9 mouse cellular contexts compared by ENCODE assay signal in the genomic region with DNA sequence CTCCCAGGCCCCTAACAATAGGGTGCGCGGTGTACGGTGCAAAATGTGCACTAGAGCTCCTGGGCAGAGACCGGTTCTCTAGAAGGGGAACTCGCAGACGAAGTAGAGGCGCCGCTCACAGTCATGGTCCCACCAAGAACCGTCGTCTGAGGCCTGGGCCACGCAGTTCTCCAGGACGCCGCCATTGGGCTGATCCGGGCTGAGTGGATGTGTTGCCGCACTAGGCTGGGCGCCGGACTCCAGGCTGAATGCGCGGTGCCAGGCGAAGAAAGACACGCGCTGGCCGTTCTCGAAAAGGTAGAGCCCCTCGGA. TPM values are rescaled to one million over a fixed set of nuclear protein-coding genes. Genes with fewer than 3 reads are reported as not detected.
DNase-seq lines count a peak whose midpoint lies in the region; ATAC-seq and TF ChIP-seq lines count a peak whose summit lies in the region.
"Had no signal": no experiment of that assay in that cellular context is flagged by ENCODE, and none has a peak within 500 bp of the region (broad histone marks: within the 10 kb centered on the region; RNA-seq: fewer than 3 reads in every experiment).

No protein-coding gene starts in this region.

- peak overlapping the region; percentile 70 for H3K4me3 ChIP-seq in heart, embryonic 13.5 days
- peak overlapping the region; percentile 87 for H3K4me3 ChIP-seq in G1E (ENCODE audit: low read depth, low read length)
- peak overlapping the region; percentile 53 for H3K4me3 ChIP-seq in hindbrain, embryonic 11.5 days (ENCODE audit: low read depth, low read length)

- peak overlapping the region; percentile 92 for H3K9ac ChIP-seq in heart, embryonic 13.5 days
- H3K9ac ChIP-seq in hindbrain, embryonic 11.5 days (ENCODE audit: low read depth, low read length): peak overlapping the region; percentile 86

- H3K4me2 ChIP-seq in heart, embryonic 13.5 days: peak overlapping the region; percentile 84
- peak overlapping the region; percentile 43 for H3K4me2 ChIP-seq in hindbrain, embryonic 11.5 days (replicated peaks; ENCODE audit: low read depth, low read length)

- H3K27me3 ChIP-seq in heart, embryonic 13.5 days (replicated peaks): peaks cover 53% of the 10 kb centered on the region
- H3K27me3 ChIP-seq in G1E (ENCODE audit: insufficient read depth, low read length): peaks cover 30% of the 10 kb centered on the region
- H3K27me3 ChIP-seq in hindbrain, embryonic 11.5 days (ENCODE audit: control insufficient read depth, insufficient read depth, low read length): no peaks in the 10 kb centered on the region; the same call in 1 of the 2 replicates

- ATAC-seq in heart, embryonic 13.5 days (ENCODE audit: extremely low read depth, insufficient number of reproducible peaks, low FRiP score, low TSS enrichment): no peak; the same call in none of the 2 replicates
- no peak for ATAC-seq in G1E (ENCODE audit: extremely low read depth, insufficient number of reproducible peaks, low FRiP score, poor library complexity, severe bottlenecking)
- peak; percentile 56 for ATAC-seq in hindbrain, embryonic 11.5 days (ENCODE audit: low FRiP score)
- ATAC-seq in megakaryocyte-erythroid progenitor cell, adult 5-6 weeks (replicated peaks; ENCODE audit: low FRiP score, low TSS enrichment, poor library complexity, severe bottlenecking): peak; percentile 4

- H3K4me1 ChIP-seq in heart, embryonic 13.5 days: peaks cover 14% of the 10 kb centered on the region
- peaks cover 27% of the 10 kb centered on the region for H3K4me1 ChIP-seq in G1E (ENCODE audit: insufficient read depth, low read depth, low read length)
- H3K4me1 ChIP-seq in hindbrain, embryonic 11.5 days (replicated peaks; ENCODE audit: control insufficient read depth, insufficient read depth, low read length): peaks cover 2% of the 10 kb centered on the region; the same call in 1 of the 2 replicates

- intact Hi-C loops in gastrocnemius, postnatal 14 days (cut with DNase I; ENCODE audit: low total_unique reads): no loop called here

- peak overlapping the region; percentile 83 for H3K27ac ChIP-seq in heart, embryonic 13.5 days (replicated peaks)
- H3K27ac ChIP-seq in hindbrain, embryonic 11.5 days (ENCODE audit: low read depth, low read length): peak overlapping the region; percentile 95

- no peaks in the 10 kb centered on the region for H3K9me3 ChIP-seq in heart, embryonic 13.5 days
- H3K9me3 ChIP-seq in G1E (replicated peaks): no peaks in the 10 kb centered on the region
- H3K9me3 ChIP-seq in hindbrain, embryonic 11.5 days (ENCODE audit: control insufficient read depth, low read length): no peaks in the 10 kb centered on the region

- no peaks in the 10 kb centered on the region for H3K36me3 ChIP-seq in heart, embryonic 13.5 days
- H3K36me3 ChIP-seq in G1E (replicated peaks): peaks cover 7% of the 10 kb centered on the region
- H3K36me3 ChIP-seq in hindbrain, embryonic 11.5 days (ENCODE audit: control insufficient read depth, insufficient read depth, low read length): no peaks in the 10 kb centered on the region

- no peak for TF ChIP-seq CTCF in G1E (IDR thresholded peaks at IDR 0.05; ENCODE audit: low read depth, low read length)

- DNase-seq in heart, adult 11 months: no peak
- DNase-seq in G1E (ENCODE audit: low spot score): peak; percentile 19
- DNase-seq in hindbrain, embryonic 11.5 days (ENCODE audit: low spot score): no peak
- no peak for DNase-seq in embryo, embryonic 10 days (ENCODE audit: low spot score)
- DNase-seq in gastrocnemius, postnatal 10 days: no peak
- no peak for DNase-seq in gastrocnemius, postnatal 14 days

- under 1% methylated on average over 25 of the region's 25 CpGs for WGBS in heart, embryonic 13.5 days
- WGBS in hindbrain, embryonic 11.5 days: 1% methylated on average over 25 of the region's 25 CpGs

RNA-seq across cellular contexts. Expression of a gene that starts 2.3 kb away (rescaled TPM):
- polyA plus RNA-seq in heart, embryonic 13.5 days (2015; fragmentation: Nextera tagmentation; extraction: Ambion mirVana): 0.67 and 0.71 TPM in 2 replicates
- total RNA-seq in G1E (2014; fragmentation: Nextera tagmentation): 3.1 and 5.3 TPM in 2 replicates
- 2.6 and 3.3 TPM in 2 replicates for total RNA-seq in G1E (2017)
- polyA plus RNA-seq in G1E (2012): 1.8 and 2.2 TPM in 2 replicates
- polyA plus RNA-seq in hindbrain, embryonic 11.5 days (2014; fragmentation: Nextera tagmentation; extraction: Ambion mirVana): 2.7 TPM in 2 replicates
- 0.74 and 0.77 TPM in 2 replicates for total RNA-seq in megakaryocyte-erythroid progenitor cell, adult 5-6 weeks (2014; fragmentation: Nextera tagmentation)
- 1.7 and 4.3 TPM in 2 replicates for total RNA-seq in megakaryocyte-erythroid progenitor cell, adult 5-6 weeks (2017)
- 1 to 10 TPM; 5.0 to 6.8 TPM for total RNA-seq in gastrocnemius, postnatal 10 days (2021)
- total RNA-seq in gastrocnemius, postnatal 14 days (2021): 1 to 10 TPM; 4.2 to 5.6 TPM

RNA-seq across cellular contexts. Expression of a gene that starts 5.6 kb away (rescaled TPM):
- polyA plus RNA-seq in heart, embryonic 13.5 days (2015; fragmentation: Nextera tagmentation; extraction: Ambion mirVana): 0.62 and 0.80 TPM in 2 replicates
- total RNA-seq in G1E (2014; fragmentation: Nextera tagmentation): 0.08 TPM in 1 of 2 replicates, not detected in the other
- under 0.01 and 0.11 TPM in 2 replicates for total RNA-seq in G1E (2017)
- 0.13 and 0.20 TPM in 2 replicates for polyA plus RNA-seq in G1E (2012)
- polyA plus RNA-seq in hindbrain, embryonic 11.5 days (2014; fragmentation: Nextera tagmentation; extraction: Ambion mirVana): 5.1 and 6.9 TPM in 2 replicates
- 0.22 and 1.3 TPM in 2 replicates for total RNA-seq in megakaryocyte-erythroid progenitor cell, adult 5-6 weeks (2014; fragmentation: Nextera tagmentation)
- 0.27 TPM in 1 of 2 replicates, not detected in the other for total RNA-seq in megakaryocyte-erythroid progenitor cell, adult 5-6 weeks (2017)
- 1 to 10 TPM; 2.0 to 2.7 TPM for total RNA-seq in gastrocnemius, postnatal 10 days (2021)
- total RNA-seq in gastrocnemius, postnatal 14 days (2021): under 1 TPM; 0.73 to 0.80 TPM

RNA-seq across cellular contexts. Expression of a gene that starts 43.2 kb away (rescaled TPM):
- not detected in 2 replicates for polyA plus RNA-seq in heart, embryonic 13.5 days (2015; fragmentation: Nextera tagmentation; extraction: Ambion mirVana)
- not detected in 2 replicates for total RNA-seq in G1E (2014; fragmentation: Nextera tagmentation)
- not detected in 2 replicates for total RNA-seq in G1E (2017)
- polyA plus RNA-seq in G1E (2012): not detected in 2 replicates
- not detected in 2 replicates for polyA plus RNA-seq in hindbrain, embryonic 11.5 days (2014; fragmentation: Nextera tagmentation; extraction: Ambion mirVana)
- not detected in 2 replicates for total RNA-seq in megakaryocyte-erythroid progenitor cell, adult 5-6 weeks (2014; fragmentation: Nextera tagmentation)
- total RNA-seq in megakaryocyte-erythroid progenitor cell, adult 5-6 weeks (2017): not detected in 2 replicates
- not detected for total RNA-seq in gastrocnemius, postnatal 10 days (2021)
- total RNA-seq in gastrocnemius, postnatal 14 days (2021): not detected
- total RNA-seq: left cerebral cortex, adult 8-10 months had no signal

RNA-seq across cellular contexts. Expression of a gene that starts 47.2 kb away (rescaled TPM):
- not detected in 2 replicates for polyA plus RNA-seq in heart, embryonic 13.5 days (2015; fragmentation: Nextera tagmentation; extraction: Ambion mirVana)
- total RNA-seq in G1E (2014; fragmentation: Nextera tagmentation) (not detected in 2 replicates), G1E (2017) (not detected in 2 replicates)
- not detected in 2 replicates for polyA plus RNA-seq in G1E (2012)
- not detected in 2 replicates for polyA plus RNA-seq in hindbrain, embryonic 11.5 days (2014; fragmentation: Nextera tagmentation; extraction: Ambion mirVana)
- total RNA-seq in megakaryocyte-erythroid progenitor cell, adult 5-6 weeks (2014; fragmentation: Nextera tagmentation): not detected in 2 replicates
- not detected in 2 replicates for total RNA-seq in megakaryocyte-erythroid progenitor cell, adult 5-6 weeks (2017)
- total RNA-seq in gastrocnemius, postnatal 10 days (2021): not detected
- total RNA-seq in gastrocnemius, postnatal 14 days (2021): not detected

RNA-seq across cellular contexts. Expression of a gene that starts 57.9 kb away (rescaled TPM):
- 85.1 and 87.1 TPM in 2 replicates for polyA plus RNA-seq in heart, embryonic 13.5 days (2015; fragmentation: Nextera tagmentation; extraction: Ambion mirVana)
- total RNA-seq in G1E (2014; fragmentation: Nextera tagmentation): 113 and 114 TPM in 2 replicates
- total RNA-seq in G1E (2017): 79.9 and 90.4 TPM in 2 replicates
- polyA plus RNA-seq in G1E (2012): 276 and 317 TPM in 2 replicates
- 97.1 and 113 TPM in 2 replicates for polyA plus RNA-seq in hindbrain, embryonic 11.5 days (2014; fragmentation: Nextera tagmentation; extraction: Ambion mirVana)
- total RNA-seq in megakaryocyte-erythroid progenitor cell, adult 5-6 weeks (2014; fragmentation: Nextera tagmentation): 93.5 and 176 TPM in 2 replicates
- total RNA-seq in megakaryocyte-erythroid progenitor cell, adult 5-6 weeks (2017): 77.1 and 113 TPM in 2 replicates
- total RNA-seq in gastrocnemius, postnatal 10 days (2021): 10 to 100 TPM; 23.7 to 35.0 TPM
- total RNA-seq in gastrocnemius, postnatal 14 days (2021): 10 to 100 TPM; 14.2 to 16.2 TPM

Comparison
In these comparisons a context has a peak if more than half of its experiments do, and no peak if none do; other contexts are left out.
1. ATAC-seq: peak in hindbrain, embryonic 11.5 days (single experiment) and megakaryocyte-erythroid progenitor cell, adult 5-6 weeks (single experiment); none in heart, embryonic 13.5 days (single experiment) and G1E (single experiment).
2. Peak in every context shown above with its lines, with median percentiles within 50 percentile points of each other: H3K4me3 ChIP-seq.